Mouse (Mus musculus): ENCODE results near the gene Ano6.

DNA sequence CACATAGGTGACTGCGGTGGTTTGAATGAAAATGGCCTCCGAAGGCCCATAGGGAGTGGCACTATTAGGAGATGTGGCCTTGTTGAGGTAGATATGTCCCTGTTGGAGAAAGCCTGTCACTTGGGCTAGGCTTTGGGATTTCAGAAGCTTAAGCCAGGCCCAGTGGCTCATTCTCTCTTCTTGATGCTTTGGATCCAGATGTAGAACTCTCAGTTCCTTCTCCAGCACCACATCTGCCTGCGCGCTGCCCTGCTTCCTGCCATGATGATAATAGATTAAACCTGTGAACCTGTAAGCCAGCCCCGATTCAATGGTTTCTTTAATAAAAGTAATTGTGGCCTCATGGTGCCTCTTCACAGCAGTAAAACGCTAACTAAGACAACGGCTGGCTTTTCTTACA is 7.6 kb downstream of the Ano6 start:
- no peak for TF ChIP-seq CTCF (IDR thresholded peaks at IDR 0.05; ENCODE audit: low read depth)
- TF ChIP-seq EP300 (optimal IDR thresholded peaks at IDR 0.05): no peak

Data from stomach, postnatal 0 days (tissue).